Mouse (Mus musculus) heart, adult 9 months (tissue): ENCODE measurements at regions not wholly inside any gene's neighbourhood (a gene's known extent, or its start where the extent isn't known, plus 50 kb on each side); places are given as distances from the start of the nearest gene placed in this dataset.
"Not testable (repeated sequence)": the region's sequence is repeated elsewhere in the genome, so short reads cannot be mapped to it uniquely, and the experiment has no call there.

Experiments
- DNase-seq, 2 experiments: peaks; one replicate each; pipeline ENCODE4 v3.0.0; 2022; ENCODE audit warnings: low spot score in 2 of 2

- DNase-seq, result not testable (repeated sequence)
Measured at GRCm38 (mm10) chr5:91752846-91753245, 210.0 kb downstream of the Rchy1 start.

DNA sequence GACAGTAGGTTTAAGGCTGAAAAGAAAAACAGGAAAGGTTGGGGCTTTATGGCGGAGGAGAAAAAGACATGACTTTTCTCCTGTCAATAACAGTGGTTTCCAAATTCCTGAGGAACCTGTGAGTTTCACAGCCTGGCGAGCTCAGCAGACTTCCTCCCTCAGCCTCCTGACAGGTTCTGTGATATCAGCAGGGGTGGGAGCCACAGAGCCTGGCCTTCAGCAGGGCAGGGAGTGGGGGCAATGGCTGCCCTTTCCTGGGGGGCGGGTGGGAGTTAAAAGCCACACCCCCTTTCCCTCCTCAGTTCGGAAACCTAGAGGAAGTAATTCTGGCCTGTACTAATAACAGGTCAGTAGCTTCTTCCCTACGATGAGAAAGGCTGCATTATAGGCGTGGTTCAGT is 211.7 kb downstream of the Rchy1 start:
- no peak for DNase-seq

GRCm38 (mm10) chr5:91746077-91746476 is 216.8 kb downstream of the Rchy1 start:
- no peak for DNase-seq

DNA sequence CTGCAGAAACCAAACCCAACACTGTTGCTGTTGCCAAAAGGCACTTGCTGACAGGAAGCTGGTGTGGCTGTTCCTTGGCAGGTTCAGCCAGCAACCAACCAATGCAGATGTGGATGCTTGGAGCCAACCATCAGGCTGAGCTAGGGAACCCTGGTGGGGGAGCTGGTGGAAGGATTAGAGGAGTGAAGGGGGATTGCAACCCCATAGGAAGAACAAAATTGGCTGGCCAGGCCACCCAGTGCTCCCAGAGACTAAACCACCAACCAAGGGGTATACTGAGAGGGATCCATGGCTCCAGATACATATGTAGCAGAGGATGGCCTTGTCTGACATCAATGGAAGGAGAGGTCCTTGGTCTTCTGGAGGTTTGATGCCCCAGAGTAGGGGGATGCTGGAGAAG is 218.5 kb downstream of the Rchy1 start:
- no peak for DNase-seq

GRCm38 (mm10) chr5:91740159-91740537 is 222.7 kb downstream of the Rchy1 start:
- DNase-seq, result no peak

GRCm38 (mm10) chr5:91739433-91740158 is 222.2 kb downstream of the Parm1 start:
- DNase-seq, result peak in 1 of 2 experiments; percentile 6

DNA sequence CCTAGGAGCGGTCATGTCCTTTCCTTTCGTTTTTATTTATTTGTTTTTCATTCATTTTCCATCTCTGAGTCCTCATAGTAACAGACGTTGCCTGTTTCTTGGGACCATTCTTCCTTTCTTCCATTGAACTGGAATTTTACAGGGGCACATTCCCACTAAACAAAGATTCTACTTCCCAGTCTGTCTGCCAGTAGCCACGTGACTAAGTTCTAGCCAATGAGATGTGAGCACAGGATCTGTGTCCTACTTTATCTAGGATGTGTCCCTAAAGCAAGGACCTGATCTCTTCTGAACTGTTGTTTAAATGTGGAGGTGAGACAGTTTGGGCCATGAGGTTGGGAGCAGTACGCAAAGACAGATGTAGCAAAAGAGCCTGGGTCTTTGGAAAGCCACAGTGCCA is 214.6 kb downstream of the Parm1 start:
- no peak for DNase-seq

DNA sequence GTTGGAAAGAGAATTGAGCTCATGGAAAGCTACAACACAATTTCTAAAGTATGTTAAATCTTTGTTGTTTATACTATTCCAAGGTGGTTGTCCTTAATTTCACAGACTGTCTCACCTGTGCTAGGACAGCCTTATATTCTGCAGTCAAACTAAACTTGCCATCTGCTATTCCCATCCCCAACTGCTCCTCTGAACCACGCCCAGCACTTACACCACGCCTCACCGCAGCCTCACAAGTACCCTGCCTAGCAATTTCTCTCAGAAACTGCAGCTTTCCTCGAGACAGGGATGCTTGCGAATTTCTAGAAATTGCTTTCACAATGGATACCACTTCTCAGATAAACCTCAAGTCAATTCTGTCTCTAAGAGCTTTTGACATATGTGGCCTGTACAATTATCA is 213.7 kb downstream of the Parm1 start:
- no peak for DNase-seq

- no peak for DNase-seq
Measured at GRCm38 (mm10) chr5:91729868-91730267, 212.5 kb downstream of the Parm1 start.

DNA sequence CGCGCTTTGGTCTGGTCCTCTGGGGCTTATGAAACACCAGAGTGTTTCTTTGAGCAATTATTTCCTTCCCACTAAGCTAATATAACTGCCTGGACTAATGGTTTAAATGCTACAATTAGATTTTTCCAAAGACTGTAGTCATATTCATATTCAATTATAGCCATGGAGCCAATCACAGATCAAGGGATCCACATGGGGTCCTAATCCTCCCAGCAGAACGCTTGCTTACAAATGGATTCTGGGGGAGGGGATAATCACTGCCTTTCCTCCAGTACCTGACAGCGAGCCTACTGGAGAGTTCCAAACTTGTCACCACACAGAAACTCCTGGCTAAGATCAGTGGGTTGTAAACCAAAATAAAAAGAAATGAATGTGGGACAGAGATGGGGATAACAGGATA is 212.0 kb downstream of the Parm1 start:
- DNase-seq, result no peak

DNA sequence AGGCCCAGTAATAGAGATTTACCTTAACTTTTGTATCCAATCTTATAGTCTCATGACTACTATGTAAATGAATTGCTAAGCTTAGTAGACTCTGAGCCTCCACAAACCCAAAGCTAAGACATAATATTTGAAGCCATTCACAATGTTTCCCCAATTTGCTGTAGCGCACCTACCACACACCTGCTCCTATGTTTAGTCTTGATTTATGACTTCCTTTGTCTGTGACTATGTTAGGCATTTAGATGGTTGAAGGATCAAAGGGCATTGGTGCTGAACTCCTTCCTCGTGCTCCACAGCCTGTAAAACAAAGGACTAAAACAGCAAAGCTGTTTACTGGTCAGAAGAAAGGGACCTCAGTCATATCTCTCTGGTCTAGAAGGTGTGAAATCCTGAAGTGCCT is 210.0 kb downstream of the Parm1 start:
- no peak for DNase-seq

- DNase-seq, result no peak
Measured at GRCm38 (mm10) chr5:91726118-91726500, 208.7 kb downstream of the Parm1 start.

GRCm38 (mm10) chr5:91725380-91726117 is 208.1 kb downstream of the Parm1 start:
- no peak for DNase-seq

GRCm38 (mm10) chr5:91724881-91725280 is 207.5 kb downstream of the Parm1 start:
- no peak for DNase-seq

DNA sequence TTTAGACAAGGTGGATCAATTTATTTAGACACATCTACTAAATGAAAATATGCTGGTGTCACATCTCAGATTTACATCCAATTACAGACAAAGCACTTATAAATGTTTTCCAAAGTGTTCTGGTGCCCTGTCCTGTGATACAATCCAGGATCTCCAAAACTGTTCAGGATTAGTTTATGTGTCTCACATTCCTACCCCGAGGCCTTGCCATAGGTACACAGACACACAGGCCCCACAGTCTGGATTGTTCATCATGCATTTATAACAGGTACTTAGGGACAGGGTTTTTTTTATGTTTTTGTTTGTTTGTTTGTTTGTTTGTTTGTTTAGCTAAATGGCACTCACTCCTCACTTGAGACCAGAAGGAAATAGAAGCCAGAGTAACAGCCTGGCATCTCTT is 206.0 kb downstream of the Parm1 start:
- DNase-seq, result no peak

GRCm38 (mm10) chr5:91722982-91723381 is 205.6 kb downstream of the Parm1 start:
- no peak for DNase-seq

DNA sequence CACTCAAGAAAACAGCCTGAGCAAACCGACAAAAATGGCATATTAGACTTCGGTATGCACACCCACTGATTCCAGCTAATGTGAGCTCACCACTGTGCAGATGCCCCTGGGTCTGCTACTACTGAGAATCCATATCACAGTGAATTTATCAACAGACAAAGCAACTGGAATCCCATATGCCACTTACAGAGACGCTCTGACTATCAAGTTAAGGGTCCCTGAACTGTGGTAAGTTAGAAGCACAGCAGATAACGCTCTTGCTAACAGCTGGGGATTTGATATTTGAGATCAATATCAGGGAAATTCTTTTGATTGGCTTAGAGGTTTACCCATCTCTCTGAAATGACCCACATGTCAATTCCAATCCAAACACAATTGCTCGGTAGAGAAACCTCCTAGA is 205.0 kb downstream of the Parm1 start:
- DNase-seq, result no peak

DNA sequence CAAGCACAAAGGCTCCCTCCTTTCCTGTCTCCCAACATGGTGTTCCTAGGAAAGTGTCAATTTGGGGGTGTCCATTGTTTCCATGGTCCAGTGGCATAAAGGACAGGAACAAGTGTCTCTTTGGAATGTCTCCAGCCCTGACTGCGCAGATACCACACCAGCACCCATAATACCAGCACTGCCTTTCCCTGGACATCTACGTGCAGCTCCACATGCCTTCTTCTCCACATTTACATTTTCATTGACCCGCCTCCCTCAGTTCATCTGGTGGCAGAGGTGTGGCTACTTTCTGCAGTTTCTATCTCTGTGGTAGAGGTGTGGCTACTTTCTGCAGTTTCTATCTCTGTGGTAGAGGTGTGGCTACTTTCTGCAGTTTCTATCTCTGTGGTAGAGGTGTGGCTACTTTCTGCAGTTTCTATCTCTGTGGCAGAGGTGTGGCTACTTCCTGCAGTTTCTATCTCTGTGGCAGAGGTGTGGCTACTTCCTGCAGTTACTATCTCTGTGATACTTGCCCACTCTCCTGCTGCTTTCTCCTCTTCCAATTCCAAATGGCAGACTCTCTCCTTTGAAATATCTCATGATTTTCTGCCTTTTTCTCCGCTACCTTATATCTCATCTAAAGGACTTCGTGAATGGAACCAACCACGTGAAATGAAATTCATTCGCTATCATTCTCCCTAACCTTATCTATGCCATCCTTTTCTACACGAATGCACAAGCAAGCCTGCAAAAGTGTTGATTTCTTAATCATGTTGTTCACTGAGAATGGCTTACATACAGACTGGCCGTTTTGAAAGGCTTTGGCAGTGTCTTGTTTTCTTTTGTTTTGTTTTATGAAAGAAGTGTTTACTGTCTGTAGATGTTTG is 204.0 kb downstream of the Parm1 start:
- no peak for DNase-seq

GRCm38 (mm10) chr5:91713020-91713419 is 195.6 kb downstream of the Parm1 start:
- DNase-seq, result no peak

DNA sequence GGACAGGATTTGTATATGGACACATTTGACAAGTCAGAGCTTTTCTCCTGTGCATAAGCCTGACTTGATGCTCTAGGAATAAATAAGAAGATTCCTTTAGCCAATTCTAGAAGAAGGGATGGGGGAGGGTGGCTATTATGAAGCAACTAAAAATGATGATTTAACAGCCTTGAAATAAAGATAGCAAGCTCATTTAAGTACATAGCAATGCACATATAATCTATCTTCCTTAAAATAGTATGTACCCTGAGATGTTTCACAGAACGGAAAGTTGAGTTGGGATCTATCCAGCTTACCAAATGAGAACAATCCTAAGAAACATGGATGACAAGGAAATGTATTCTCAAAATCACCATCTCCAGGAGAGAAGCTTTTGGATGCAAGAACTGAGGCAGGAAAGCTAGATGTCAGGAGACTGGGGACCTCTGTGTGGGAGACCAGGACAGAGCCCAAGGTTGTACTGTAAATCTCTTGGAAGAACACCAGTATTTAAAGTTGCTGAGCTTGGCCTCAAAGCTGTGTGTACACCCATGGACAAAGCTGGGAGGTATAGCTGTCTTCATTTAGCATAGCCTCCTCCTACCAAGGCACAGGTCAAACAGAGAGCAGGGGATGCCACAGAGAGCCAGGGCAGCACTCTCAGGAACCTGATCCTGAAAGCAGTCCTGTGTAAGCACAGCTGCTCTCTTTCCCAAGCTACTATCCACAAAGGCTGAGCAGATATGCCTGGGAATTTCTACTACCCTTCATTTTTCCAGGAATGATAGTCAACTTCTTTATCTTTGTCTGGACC is 192.3 kb downstream of the Parm1 start:
- DNase-seq, result no peak

- no peak for DNase-seq
Measured at GRCm38 (mm10) chr5:91708149-91708548, 190.7 kb downstream of the Parm1 start.

- no peak for DNase-seq
Measured at GRCm38 (mm10) chr5:91697075-91697474, 179.7 kb downstream of the Parm1 start.
